Mouse (Mus musculus): Measurements from ENCODE around the gene Gabrb1. TPM values are rescaled to one million over a fixed set of nuclear protein-coding genes. Genes with fewer than 3 reads are reported as not detected.

The Gabrb1 gene
- polyA plus RNA-seq, 2 experiments: under 0.01 to 0.03 TPM

DNA sequence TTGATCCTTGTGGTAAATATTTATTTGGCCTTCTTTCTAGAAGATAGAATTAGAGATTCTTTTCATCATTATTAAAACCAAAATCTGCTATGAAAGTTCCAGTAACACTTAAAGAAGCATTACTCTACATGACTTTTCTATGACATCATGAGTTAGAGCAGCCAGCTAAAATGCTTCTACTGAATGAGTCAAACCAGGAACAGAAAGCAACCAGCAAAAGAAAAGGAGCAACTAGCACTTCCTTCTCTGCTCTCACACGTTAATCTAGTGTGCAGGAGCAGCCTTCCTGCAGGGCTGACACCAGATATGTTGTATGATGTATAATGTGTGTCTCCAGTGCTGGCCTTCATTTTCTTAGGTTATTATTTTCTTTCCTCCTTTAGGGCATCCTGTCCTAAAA lies 164.9 kb downstream of the Gabrb1 start:
- no peaks in the 10 kb centered on the region for H3K4me1 ChIP-seq (replicated peaks; ENCODE audit: control insufficient read depth in 2 of 2, insufficient read depth in 2 of 2, low read length in 1 of 2)
- no peak overlapping the region for H3K4me2 ChIP-seq (ENCODE audit: low read depth)
- H3K9ac ChIP-seq (replicated peaks): no peak overlapping the region
- no peak overlapping the region for H3K4me3 ChIP-seq (ENCODE audit: insufficient read depth in 1 of 2, low read depth in 2 of 2, low read length in 2 of 2)
- TF ChIP-seq CTCF (IDR thresholded peaks at IDR 0.05; ENCODE audit: low read depth) (no peak), EP300 (IDR thresholded peaks at IDR 0.05; ENCODE audit: low read depth) (no peak)
- 17% methylated on average over 1 of the region's 1 CpGs for WGBS (ENCODE audit: insufficient replicate concordance)
- H3K27me3 ChIP-seq (ENCODE audit: control insufficient read depth, insufficient read depth, low read length): no peaks in the 10 kb centered on the region
- ATAC-seq (ENCODE audit: insufficient read depth): no peak
- no peak overlapping the region for H3K27ac ChIP-seq
- H3K36me3 ChIP-seq (replicated peaks; ENCODE audit: control insufficient read depth, insufficient read depth, low read depth): no peaks in the 10 kb centered on the region
- no peaks in the 10 kb centered on the region for H3K9me3 ChIP-seq (ENCODE audit: control insufficient read depth, low read length)
- no peak for DNase-seq (ENCODE audit: low read depth in 3 of 3, low spot score in 3 of 3)

DNA sequence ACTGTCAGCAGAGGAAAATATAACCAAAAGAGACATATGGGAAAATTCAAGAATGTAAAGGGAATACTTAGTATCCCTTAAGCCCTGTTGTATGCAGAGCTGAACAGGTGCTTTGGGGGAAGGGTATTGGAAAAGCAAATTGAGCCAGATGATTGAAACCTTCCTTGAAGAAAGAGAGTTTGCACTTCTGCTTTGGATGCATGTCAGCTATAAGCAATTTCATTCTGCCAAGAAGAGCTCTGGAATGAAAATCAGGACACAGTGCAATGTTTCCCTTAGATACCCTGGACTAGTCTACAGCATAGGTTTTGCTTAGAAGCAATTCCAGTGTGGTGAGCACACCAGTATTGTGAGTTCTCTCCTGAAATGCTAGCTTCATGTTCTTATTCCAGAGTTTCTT lies 170.4 kb downstream of the Gabrb1 start:
- DNase-seq (ENCODE audit: low read depth in 3 of 3, low spot score in 3 of 3): no peak
- H3K9me3 ChIP-seq (ENCODE audit: control insufficient read depth, low read length): no peaks in the 10 kb centered on the region
- H3K9ac ChIP-seq (replicated peaks): no peak overlapping the region
- H3K4me3 ChIP-seq (ENCODE audit: insufficient read depth in 1 of 2, low read depth in 2 of 2, low read length in 2 of 2): no peak overlapping the region
- no peaks in the 10 kb centered on the region for H3K4me1 ChIP-seq (replicated peaks; ENCODE audit: control insufficient read depth in 2 of 2, insufficient read depth in 2 of 2, low read length in 1 of 2)
- no peaks in the 10 kb centered on the region for H3K36me3 ChIP-seq (replicated peaks; ENCODE audit: control insufficient read depth, insufficient read depth, low read depth)
- no peak overlapping the region for H3K27ac ChIP-seq
- no peaks in the 10 kb centered on the region for H3K27me3 ChIP-seq (ENCODE audit: control insufficient read depth, insufficient read depth, low read length)
- H3K4me2 ChIP-seq (ENCODE audit: low read depth): no peak overlapping the region
- no peak for TF ChIP-seq CTCF (IDR thresholded peaks at IDR 0.05; ENCODE audit: low read depth)
- no peak for TF ChIP-seq EP300 (IDR thresholded peaks at IDR 0.05; ENCODE audit: low read depth)
- no peak for ATAC-seq (ENCODE audit: insufficient read depth)

DNA sequence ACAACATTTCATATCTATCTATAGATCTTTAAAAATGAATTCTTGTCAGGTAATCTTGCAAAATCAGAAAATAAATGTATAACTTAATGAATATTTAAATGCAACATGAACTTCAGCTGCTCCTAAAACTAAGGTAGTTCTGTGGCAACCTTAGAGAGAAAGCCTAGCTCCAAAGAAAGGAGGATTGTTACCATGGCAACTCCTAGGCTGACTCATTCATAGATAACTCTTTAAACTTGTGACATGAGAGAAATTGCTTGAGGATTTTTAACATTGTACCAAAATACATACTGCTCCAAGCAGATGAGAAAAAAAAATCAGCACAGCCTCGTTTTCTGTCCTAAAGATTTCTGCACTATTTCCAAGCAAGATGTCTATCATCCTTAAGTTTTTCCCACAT lies 171.1 kb downstream of the Gabrb1 start:
- H3K4me2 ChIP-seq (ENCODE audit: low read depth): no peak overlapping the region
- no peaks in the 10 kb centered on the region for H3K4me1 ChIP-seq (replicated peaks; ENCODE audit: control insufficient read depth in 2 of 2, insufficient read depth in 2 of 2, low read length in 1 of 2)
- H3K27me3 ChIP-seq (ENCODE audit: control insufficient read depth, insufficient read depth, low read length): no peaks in the 10 kb centered on the region
- no peak for DNase-seq (ENCODE audit: low read depth in 3 of 3, low spot score in 3 of 3)
- 33% methylated on average over 1 of the region's 1 CpGs for WGBS (ENCODE audit: insufficient replicate concordance)
- TF ChIP-seq EP300 (IDR thresholded peaks at IDR 0.05; ENCODE audit: low read depth): no peak
- no peak for TF ChIP-seq CTCF (IDR thresholded peaks at IDR 0.05; ENCODE audit: low read depth)
- no peak overlapping the region for H3K4me3 ChIP-seq (ENCODE audit: insufficient read depth in 1 of 2, low read depth in 2 of 2, low read length in 2 of 2)
- no peak overlapping the region for H3K27ac ChIP-seq
- H3K9ac ChIP-seq (replicated peaks): no peak overlapping the region
- no peaks in the 10 kb centered on the region for H3K36me3 ChIP-seq (replicated peaks; ENCODE audit: control insufficient read depth, insufficient read depth, low read depth)
- no peaks in the 10 kb centered on the region for H3K9me3 ChIP-seq (ENCODE audit: control insufficient read depth, low read length)
- no peak for ATAC-seq (ENCODE audit: insufficient read depth)

DNA sequence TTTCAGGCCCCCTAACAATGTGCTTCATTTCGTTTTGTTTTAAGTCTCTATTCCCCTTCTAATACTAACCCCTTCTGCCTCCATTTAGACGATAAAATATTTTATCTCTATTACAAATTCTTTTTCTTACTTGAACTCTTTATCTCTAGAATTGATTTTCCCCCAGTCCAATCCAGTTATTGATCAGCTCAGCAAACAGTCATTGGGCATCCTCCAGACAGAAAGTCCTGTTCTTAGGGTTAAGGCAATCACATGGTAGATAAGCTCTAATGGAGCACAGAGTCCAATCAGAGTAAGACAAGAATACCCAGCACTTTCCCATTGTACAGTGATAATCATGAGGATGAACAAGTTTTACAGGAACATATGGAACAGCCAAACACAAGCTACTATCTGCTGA lies 172.4 kb downstream of the Gabrb1 start:
- Histone ChIP-seq H3K9me3 (ENCODE audit: control insufficient read depth, low read length) (no peaks in the 10 kb centered on the region), H3K4me3 (ENCODE audit: insufficient read depth in 1 of 2, low read depth in 2 of 2, low read length in 2 of 2) (no peak overlapping the region), H3K4me2 (ENCODE audit: low read depth) (no peak overlapping the region), H3K9ac (replicated peaks) (no peak overlapping the region), H3K27ac (no peak overlapping the region), H3K36me3 (replicated peaks; ENCODE audit: control insufficient read depth, insufficient read depth, low read depth) (no peaks in the 10 kb centered on the region), H3K4me1 (replicated peaks; ENCODE audit: control insufficient read depth in 2 of 2, insufficient read depth in 2 of 2, low read length in 1 of 2) (no peaks in the 10 kb centered on the region), H3K27me3 (ENCODE audit: control insufficient read depth, insufficient read depth, low read length) (no peaks in the 10 kb centered on the region)
- TF ChIP-seq CTCF (IDR thresholded peaks at IDR 0.05; ENCODE audit: low read depth) (no peak), EP300 (IDR thresholded peaks at IDR 0.05; ENCODE audit: low read depth) (no peak)
- DNase-seq (ENCODE audit: low read depth in 3 of 3, low spot score in 3 of 3): no peak
- ATAC-seq (ENCODE audit: insufficient read depth): no peak
- WGBS (ENCODE audit: insufficient replicate concordance): 37% methylated on average over 2 of the region's 2 CpGs

DNA sequence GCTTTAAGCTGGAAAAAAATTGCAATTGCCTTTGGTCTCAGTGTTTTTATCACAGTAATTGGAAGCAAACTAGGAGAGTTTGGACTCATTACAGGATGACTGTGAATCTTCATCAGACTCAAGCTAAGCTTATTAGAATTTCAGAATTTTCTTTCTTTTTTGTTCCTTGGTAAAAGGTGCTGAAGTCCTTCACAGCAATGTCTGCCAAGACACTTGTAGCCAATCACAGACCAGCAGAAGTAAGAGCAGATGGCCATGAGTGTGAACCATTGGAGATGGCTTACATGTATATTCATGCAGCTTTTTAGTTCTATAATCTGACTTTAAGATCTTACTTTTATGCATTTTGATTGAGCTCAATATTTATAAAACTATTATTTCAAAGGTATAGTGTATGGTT lies 184.3 kb downstream of the Gabrb1 start:
- no peak for TF ChIP-seq CTCF (IDR thresholded peaks at IDR 0.05; ENCODE audit: low read depth)
- TF ChIP-seq EP300 (IDR thresholded peaks at IDR 0.05; ENCODE audit: low read depth): no peak
- no peak for ATAC-seq (ENCODE audit: insufficient read depth)
- DNase-seq (ENCODE audit: low read depth in 3 of 3, low spot score in 3 of 3): no peak
- Histone ChIP-seq H3K9me3 (ENCODE audit: control insufficient read depth, low read length) (no peaks in the 10 kb centered on the region), H3K4me3 (ENCODE audit: insufficient read depth in 1 of 2, low read depth in 2 of 2, low read length in 2 of 2) (no peak overlapping the region), H3K9ac (replicated peaks) (no peak overlapping the region), H3K27me3 (ENCODE audit: control insufficient read depth, insufficient read depth, low read length) (no peaks in the 10 kb centered on the region), H3K27ac (no peak overlapping the region), H3K36me3 (replicated peaks; ENCODE audit: control insufficient read depth, insufficient read depth, low read depth) (no peaks in the 10 kb centered on the region), H3K4me1 (replicated peaks; ENCODE audit: control insufficient read depth in 2 of 2, insufficient read depth in 2 of 2, low read length in 1 of 2) (no peaks in the 10 kb centered on the region), H3K4me2 (ENCODE audit: low read depth) (no peak overlapping the region)

DNA sequence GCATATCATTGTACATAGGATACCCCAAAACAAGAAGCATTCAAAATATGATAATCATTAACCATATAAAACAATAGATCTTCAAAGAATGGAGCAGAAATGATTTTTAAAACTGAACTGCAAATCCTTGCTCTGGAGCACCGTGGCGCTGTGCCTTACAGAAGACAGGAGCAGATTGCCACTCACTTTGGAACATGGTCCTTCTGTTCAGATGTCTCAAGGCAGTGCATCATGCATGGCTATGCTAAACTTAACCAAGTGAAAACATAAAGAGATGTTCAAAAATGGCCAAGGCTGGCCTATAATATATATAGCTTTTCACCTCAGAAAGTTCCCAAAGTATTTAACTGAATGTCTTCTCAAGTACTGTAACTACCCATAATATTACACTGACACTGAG lies 240.3 kb downstream of the Gabrb1 start:
- WGBS (ENCODE audit: insufficient replicate concordance): 82% methylated on average over 2 of the region's 2 CpGs
- Histone ChIP-seq H3K9me3 (ENCODE audit: control insufficient read depth, low read length) (no peaks in the 10 kb centered on the region), H3K27ac (no peak overlapping the region), H3K4me2 (ENCODE audit: low read depth) (no peak overlapping the region), H3K4me1 (replicated peaks; ENCODE audit: control insufficient read depth in 2 of 2, insufficient read depth in 2 of 2, low read length in 1 of 2) (no peaks in the 10 kb centered on the region), H3K36me3 (replicated peaks; ENCODE audit: control insufficient read depth, insufficient read depth, low read depth) (no peaks in the 10 kb centered on the region), H3K4me3 (ENCODE audit: insufficient read depth in 1 of 2, low read depth in 2 of 2, low read length in 2 of 2) (no peak overlapping the region), H3K9ac (replicated peaks) (no peak overlapping the region), H3K27me3 (ENCODE audit: control insufficient read depth, insufficient read depth, low read length) (no peaks in the 10 kb centered on the region)
- TF ChIP-seq EP300 (IDR thresholded peaks at IDR 0.05; ENCODE audit: low read depth) (no peak), CTCF (IDR thresholded peaks at IDR 0.05; ENCODE audit: low read depth) (no peak)
- no peak for DNase-seq (ENCODE audit: low read depth in 3 of 3, low spot score in 3 of 3)
- ATAC-seq (ENCODE audit: insufficient read depth): no peak
